Mouse (Mus musculus) MEL (cell line): ENCODE measurements around the gene Rasgrp3. TPM values are rescaled to one million over a fixed set of nuclear protein-coding genes. Genes with fewer than 3 reads are reported as not detected.

Source experiments
- DNase-seq: peaks from one replicate; pipeline ENCODE4 v3.0.0; 2011; ENCODE audit warnings: low read depth, low spot score
- H3K27ac ChIP-seq: 2 replicates; pipeline ENCODE4 v1.5.1; 2012; ENCODE audit warnings: low read depth, mild to moderate bottlenecking, control low read depth, low read length, moderate library complexity; ENCODE audit not compliant: control insufficient read depth
- H3K27me3 ChIP-seq, 2 experiments: fragments of 150-350 bp in 1 of 2; sonication (generic) in 1 of 2; 2 replicates each; pipeline ENCODE4 v1.6.1; 2012; ENCODE audit warnings: low read length in 2 of 2, mild to moderate bottlenecking in 2 of 2, improper control_type of control experiment in 1 of 2, moderate library complexity in 1 of 2; ENCODE audit not compliant: insufficient read depth in 2 of 2, control insufficient read depth in 1 of 2
- H3K36me3 ChIP-seq, 2 experiments: 2 replicates each; pipeline ENCODE4 v1.6.1; 2012 to 2014; ENCODE audit warnings: low read length in 2 of 2, improper control_type of control experiment in 1 of 2, inconsistent platforms in 1 of 2, mild to moderate bottlenecking in 1 of 2; ENCODE audit not compliant: insufficient read depth in 2 of 2, control insufficient read depth in 1 of 2
- H3K4me1 ChIP-seq, 2 experiments: fragments of 150-350 bp in 1 of 2; sonication (generic) in 1 of 2; 2 replicates each; pipeline ENCODE4 v1.6.1; 2012; ENCODE audit warnings: low read length in 2 of 2, improper control_type of control experiment in 1 of 2, mild to moderate bottlenecking in 1 of 2; ENCODE audit not compliant: insufficient read depth in 2 of 2, control insufficient read depth in 1 of 2
- H3K4me3 ChIP-seq, 2 experiments: fragments of 150-350 bp in 1 of 2; sonication (generic) in 1 of 2; 2 replicates each; pipeline ENCODE4 v1.5.1; 2012; ENCODE audit warnings: low read depth in 2 of 2, low read length in 2 of 2, mild to moderate bottlenecking in 2 of 2, moderate library complexity in 2 of 2, control low read depth in 1 of 2, improper control_type of control experiment in 1 of 2; ENCODE audit not compliant: control insufficient read depth in 1 of 2, insufficient read depth in 1 of 2
- H3K79me2 ChIP-seq: 2 replicates; pipeline ENCODE4 v1.6.1; 2012; ENCODE audit warnings: mild to moderate bottlenecking, low read length, moderate library complexity; ENCODE audit not compliant: control insufficient read depth, poor library complexity, insufficient read depth
- H3K9ac ChIP-seq: 2 replicates; pipeline ENCODE4 v1.6.1; 2012; ENCODE audit warnings: low read depth, mild to moderate bottlenecking, control low read depth, low read length, moderate library complexity; ENCODE audit not compliant: control insufficient read depth, poor library complexity, severe bottlenecking
- H3K9me3 ChIP-seq: fragments of 150-350 bp; sonication (generic); replicated peaks from 2 replicates; pipeline ENCODE4 v1.6.1; 2012; ENCODE audit warnings: mild to moderate bottlenecking, low read length, improper control_type of control experiment, moderate library complexity; ENCODE audit not compliant: insufficient read depth
- BHLHE40 ChIP-seq: IDR thresholded peaks from 2 replicates; pipeline ENCODE4 v1.6.1; 2012; ENCODE audit warnings: low read depth, mild to moderate bottlenecking, inconsistent platforms, low read length, improper control_type of control experiment, borderline replicate concordance
- CHD1 ChIP-seq: IDR thresholded peaks from 2 replicates; pipeline ENCODE4 v1.6.1; 2012; ENCODE audit warnings: low read depth, mild to moderate bottlenecking, inconsistent platforms, low read length, improper control_type of control experiment
- CHD2 ChIP-seq: IDR thresholded peaks from 2 replicates; pipeline ENCODE4 v1.6.1; 2011; ENCODE audit warnings: low read length, improper control_type of control experiment
- E2F4 ChIP-seq: IDR thresholded peaks from 2 replicates; pipeline ENCODE4 v1.6.1; 2011; ENCODE audit warnings: low read depth, low read length, improper control_type of control experiment, borderline replicate concordance
- ETS1 ChIP-seq: IDR thresholded peaks from 2 replicates; pipeline ENCODE4 v1.6.1; 2012; ENCODE audit warnings: low read depth, mild to moderate bottlenecking, inconsistent platforms, low read length, improper control_type of control experiment, moderate library complexity
- GATA1 ChIP-seq: IDR thresholded peaks from 2 replicates; pipeline ENCODE4 v1.6.1; 2011; ENCODE audit warnings: low read depth, low read length, improper control_type of control experiment
- HCFC1 ChIP-seq: IDR thresholded peaks from 2 replicates; pipeline ENCODE4 v1.6.1; 2012; ENCODE audit warnings: low read depth, mild to moderate bottlenecking, inconsistent platforms, low read length, improper control_type of control experiment, moderate library complexity
- KAT2A ChIP-seq: conservative IDR thresholded peaks from 2 replicates; pipeline ENCODE4 v1.6.1; 2012; ENCODE audit warnings: low read depth, low read length, improper control_type of control experiment, inconsistent platforms
- MAX ChIP-seq: IDR thresholded peaks from 2 replicates; pipeline ENCODE4 v1.6.1; 2011; ENCODE audit warnings: low read length, improper control_type of control experiment
- NRF1 ChIP-seq: IDR thresholded peaks from 2 replicates; pipeline ENCODE4 v1.6.1; 2014; ENCODE audit warnings: low read depth, mild to moderate bottlenecking, inconsistent platforms, low read length, improper control_type of control experiment, moderate library complexity; ENCODE audit not compliant: poor library complexity, insufficient read depth, severe bottlenecking
- POLR2AphosphoS5 ChIP-seq: IDR thresholded peaks from 2 replicates; pipeline ENCODE4 v1.6.1; 2012; ENCODE audit warnings: low read depth, borderline replicate concordance, mild to moderate bottlenecking, inconsistent platforms, low read length, moderate library complexity, mixed read lengths
- RAD21 ChIP-seq: IDR thresholded peaks from 2 replicates; pipeline ENCODE4 v1.6.1; 2011; ENCODE audit warnings: mild to moderate bottlenecking, low read depth, low read length, improper control_type of control experiment
- SIN3A ChIP-seq: IDR thresholded peaks from 2 replicates; pipeline ENCODE4 v1.6.1; 2012; ENCODE audit warnings: low read length, improper control_type of control experiment, inconsistent platforms
- SMC3 ChIP-seq: IDR thresholded peaks from 2 replicates; pipeline ENCODE4 v1.6.1; 2011; ENCODE audit warnings: low read depth, low read length, improper control_type of control experiment
- TAL1 ChIP-seq: IDR thresholded peaks from 2 replicates; pipeline ENCODE4 v1.6.1; 2012; ENCODE audit warnings: mild to moderate bottlenecking, inconsistent platforms, low read length, moderate library complexity, mixed read lengths
- TBP ChIP-seq: IDR thresholded peaks from 2 replicates; pipeline ENCODE4 v1.8.0; 2011; ENCODE audit warnings: low read depth, low read length, improper control_type of control experiment
- USF2 ChIP-seq, 2 experiments: IDR thresholded peaks; 2 replicates each; pipeline ENCODE4 v1.6.1; 2011 to 2012; ENCODE audit warnings: improper control_type of control experiment in 2 of 2, low read length in 2 of 2, borderline replicate concordance in 1 of 2, inconsistent platforms in 1 of 2, low read depth in 1 of 2, mild to moderate bottlenecking in 1 of 2; ENCODE audit not compliant: insufficient read depth in 1 of 2
- ZC3H11A ChIP-seq: IDR thresholded peaks from 2 replicates; pipeline ENCODE4 v1.6.1; 2012; ENCODE audit warnings: low read depth, mild to moderate bottlenecking, inconsistent platforms, low read length, improper control_type of control experiment
- ZKSCAN1 ChIP-seq: IDR thresholded peaks from 2 replicates; pipeline ENCODE4 v1.6.1; 2012; ENCODE audit warnings: low read depth, mild to moderate bottlenecking, inconsistent platforms, low read length, improper control_type of control experiment, moderate library complexity
- polyA plus RNA-seq, 2 experiments: library from polyadenylated mRNA; stranded (reverse) in 1 of 2; unstranded in 1 of 2; fragments of >175 nt in 1 of 2; fragments of >200 nt in 1 of 2; gene quantifications; 2 replicates each; pipeline versions ENCODE4 v1.2.1 to v1.2.4; 2012; ENCODE audit warnings: low replicate concordance in 2 of 2, low read depth in 1 of 2; ENCODE audit not compliant: insufficient read length in 2 of 2, insufficient read depth in 1 of 2, missing spikeins in 1 of 2
- total RNA-seq: library from RNA; depleted of rRNA; stranded (reverse); fragments of 300-350 nt; gene quantifications from 2 replicates; pipeline ENCODE4 v1.2.3, GENCODE M21; 2012

Rasgrp3 gene
- total and polyA plus RNA-seq, 3 experiments = not detected

- H3K79me2 ChIP-seq = no peaks in the 10 kb centered on the region
- no peak for TF ChIP-seq CHD1
- TF ChIP-seq SIN3A = no peak
- no peak for TF ChIP-seq POLR2AphosphoS5
- no peak for TF ChIP-seq CHD2
- no peak for TF ChIP-seq KAT2A
- no peak for TF ChIP-seq USF2 (IDR thresholded peaks at IDR 0.05; ENCODE audit: borderline replicate concordance in 1 of 2, insufficient read depth in 1 of 2, low read depth in 1 of 2, low read length in 2 of 2)
- no peak for TF ChIP-seq ZC3H11A
- TF ChIP-seq MAX = no peak
- no peak for TF ChIP-seq TBP
- no peak for TF ChIP-seq GATA1
- no peak for TF ChIP-seq BHLHE40
- TF ChIP-seq SMC3 = no peak
- TF ChIP-seq NRF1 = no peak
- no peak for TF ChIP-seq E2F4
- TF ChIP-seq ETS1 = no peak
- no peak for TF ChIP-seq TAL1
- no peak for TF ChIP-seq ZKSCAN1
- TF ChIP-seq RAD21 = no peak
- H3K9me3 ChIP-seq = no peaks in the 10 kb centered on the region
- no peaks in the 10 kb centered on the region for H3K4me1 ChIP-seq
- H3K4me3 ChIP-seq = no peak overlapping the region
- H3K27me3 ChIP-seq = peaks cover 0 to 1% of the 10 kb centered on the region in 2 experiments; a peak in 2 of 4 replicates
- no peaks in the 10 kb centered on the region for H3K36me3 ChIP-seq
- DNase-seq = no peak
- H3K9ac ChIP-seq = no peak overlapping the region
- H3K27ac ChIP-seq = no peak overlapping the region
Measured at GRCm38 (mm10) chr17:75503031-75503430, 67.3 kb downstream of the Rasgrp3 start.

- Histone ChIP-seq H3K79me2 (no peaks in the 10 kb centered on the region), H3K9ac (no peak overlapping the region), H3K9me3 (no peaks in the 10 kb centered on the region), H3K27ac (no peak overlapping the region), H3K27me3 (no peaks in the 10 kb centered on the region; a peak in 2 of 4 replicates), H3K4me1 (no peaks in the 10 kb centered on the region), H3K36me3 (no peaks in the 10 kb centered on the region), H3K4me3 (no peak overlapping the region)
- TF ChIP-seq HCFC1 = no peak
- no peak for DNase-seq
Measured at GRCm38 (mm10) chr17:75505053-75505452, 69.4 kb downstream of the Rasgrp3 start.
